ENCODE assay signal across 40 mouse cellular contexts in the genomic region with DNA sequence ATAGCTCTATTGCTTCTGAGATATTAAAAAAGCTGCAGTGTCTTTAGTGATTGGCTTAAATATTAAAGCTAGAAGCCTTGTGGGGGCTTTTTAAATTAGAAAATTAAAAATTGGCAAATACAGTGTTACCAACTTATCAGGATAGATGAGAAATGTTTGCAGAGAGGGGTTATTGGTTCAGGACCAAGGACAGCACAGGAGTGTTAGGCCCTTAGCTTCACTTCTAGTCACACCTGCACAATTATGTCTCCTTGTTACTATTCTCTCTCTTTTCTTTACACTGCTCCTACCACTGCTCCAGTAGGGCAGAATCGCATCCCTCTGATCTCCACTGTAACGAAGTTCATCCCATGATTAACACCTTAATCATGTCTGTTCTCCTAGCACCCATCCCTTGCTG. TPM values are rescaled to one million over a fixed set of nuclear protein-coding genes. Genes with fewer than 3 reads are reported as not detected.
DNase-seq lines count a peak whose midpoint lies in the region; ATAC-seq and TF ChIP-seq lines count a peak whose summit lies in the region.
"Had no signal": no experiment of that assay in that cellular context is flagged by ENCODE, and none has a peak within 500 bp of the region (broad histone marks: within the 10 kb centered on the region; RNA-seq: fewer than 3 reads in every experiment).

No protein-coding gene starts in this region.

- H3K4me2 ChIP-seq in embryonic facial prominence, embryonic 11.5 days (ENCODE audit: low read depth, low read length) = no peak overlapping the region
- no peak overlapping the region for H3K4me2 ChIP-seq in midbrain, postnatal 0 days (ENCODE audit: low read depth, low read length, poor library complexity, severe bottlenecking)
- H3K4me2 ChIP-seq in hindbrain, embryonic 11.5 days (replicated peaks; ENCODE audit: low read depth, low read length) = no peak overlapping the region
- H3K4me2 ChIP-seq: embryonic facial prominence, embryonic 13.5 days; heart, embryonic 11.5 days; hindbrain, embryonic 14.5 days; limb, embryonic 13.5 days; liver, embryonic 12.5 days; midbrain, embryonic 11.5 days; neural tube, embryonic 13.5 days; stomach, embryonic 15.5 days had no signal

- H3K4me3 ChIP-seq in embryonic facial prominence, embryonic 11.5 days (ENCODE audit: low read depth, low read length) = no peak overlapping the region
- no peak overlapping the region for H3K4me3 ChIP-seq in embryonic facial prominence, embryonic 10.5 days
- no peak overlapping the region for H3K4me3 ChIP-seq in midbrain, postnatal 0 days (ENCODE audit: low read depth, low read length)
- H3K4me3 ChIP-seq in hindbrain, embryonic 11.5 days (ENCODE audit: low read depth, low read length) = no peak overlapping the region
- H3K4me3 ChIP-seq: embryonic facial prominence, embryonic 13.5 days; erythroblast, embryonic 14.5 days; limb, embryonic 13.5 days; liver, embryonic 12.5 days; neural tube, embryonic 13.5 days; stomach, embryonic 15.5 days had no signal

- H3K27ac ChIP-seq in embryonic facial prominence, embryonic 11.5 days (replicated peaks; ENCODE audit: low read depth, low read length) = no peak overlapping the region
- H3K27ac ChIP-seq in embryonic facial prominence, embryonic 10.5 days (replicated peaks) = no peak overlapping the region
- H3K27ac ChIP-seq in midbrain, postnatal 0 days (ENCODE audit: low read depth, low read length) = no peak overlapping the region
- no peak overlapping the region for H3K27ac ChIP-seq in hindbrain, embryonic 11.5 days (ENCODE audit: low read depth, low read length)
- H3K27ac ChIP-seq: embryonic facial prominence, embryonic 13.5 days; hindbrain, embryonic 14.5 days; limb, embryonic 13.5 days; liver, embryonic 12.5 days; macrophage; neural tube, embryonic 13.5 days; stomach, embryonic 15.5 days had no signal

- no peak for ATAC-seq in embryonic facial prominence, embryonic 11.5 days (replicated peaks; ENCODE audit: insufficient number of reproducible peaks, low FRiP score, low TSS enrichment, low read depth)
- ATAC-seq in megakaryocyte progenitor cell, adult 5-6 weeks (replicated peaks; ENCODE audit: poor library complexity) = peak; percentile 53; the same call in 1 of the 2 replicates
- ATAC-seq in midbrain, postnatal 0 days (ENCODE audit: low FRiP score) = no peak
- no peak for ATAC-seq in hindbrain, embryonic 11.5 days (ENCODE audit: low FRiP score)
- ATAC-seq: CD4-positive, CD25-positive, alpha-beta regulatory T cell, adult 4 months; forebrain, embryonic 16.5 days; intestine, postnatal 0 days; liver, embryonic 12.5 days; liver, postnatal 0 days; lung, postnatal 0 days; midbrain, embryonic 16.5 days had no signal

- DNase-seq in embryonic facial prominence, embryonic 11.5 days (ENCODE audit: low spot score) = peak; percentile 64
- no peak for DNase-seq in embryonic facial prominence, embryonic 10.5 days (ENCODE audit: low spot score)
- peak; percentile 33 for DNase-seq in 3T3-L1 (ENCODE audit: low read depth, low spot score)
- peak; percentile 32 for DNase-seq in ZHBTc4 (ENCODE audit: low read depth, low spot score)
- DNase-seq in midbrain, postnatal 0 days (ENCODE audit: low spot score) = no peak
- no peak for DNase-seq in heart, adult 9 months (ENCODE audit: low spot score in 2 of 2)
- DNase-seq in hindbrain, embryonic 11.5 days (ENCODE audit: low spot score) = no peak
- DNase-seq: adrenal gland, postnatal 14 days; cerebellum, adult 11 months; cerebellum, adult 9-11 months; heart, postnatal 36 days; kidney, adult 9 months; kidney, postnatal 14 days; liver, postnatal 0 days; thymus, postnatal 14 days had no signal

- H3K9ac ChIP-seq in embryonic facial prominence, embryonic 11.5 days (replicated peaks; ENCODE audit: low read length) = no peak overlapping the region
- H3K9ac ChIP-seq in midbrain, postnatal 0 days (replicated peaks; ENCODE audit: low read length, poor library complexity, severe bottlenecking) = no peak overlapping the region
- H3K9ac ChIP-seq in hindbrain, embryonic 11.5 days (ENCODE audit: low read depth, low read length) = no peak overlapping the region
- H3K9ac ChIP-seq: embryonic facial prominence, embryonic 13.5 days; hindbrain, embryonic 14.5 days; limb, embryonic 13.5 days; liver, embryonic 12.5 days; liver, postnatal 0 days; neural tube, embryonic 13.5 days; stomach, embryonic 15.5 days had no signal

- WGBS in embryonic facial prominence, embryonic 11.5 days = 63% methylated on average over 2 of the region's 2 CpGs
- WGBS in embryonic facial prominence, embryonic 10.5 days = 81% methylated on average over 2 of the region's 2 CpGs
- 92% methylated on average over 2 of the region's 2 CpGs for WGBS in midbrain, postnatal 0 days
- 77% methylated on average over 2 of the region's 2 CpGs for WGBS in hindbrain, embryonic 11.5 days

- no peaks in the 10 kb centered on the region for H3K27me3 ChIP-seq in embryonic facial prominence, embryonic 11.5 days (ENCODE audit: control insufficient read depth, insufficient read depth, low read length)
- no peaks in the 10 kb centered on the region for H3K27me3 ChIP-seq in embryonic facial prominence, embryonic 10.5 days (replicated peaks; ENCODE audit: low read depth, poor library complexity, severe bottlenecking)
- no peaks in the 10 kb centered on the region for H3K27me3 ChIP-seq in midbrain, postnatal 0 days (ENCODE audit: insufficient read depth, low read length)
- H3K27me3 ChIP-seq in hindbrain, embryonic 11.5 days (ENCODE audit: control insufficient read depth, insufficient read depth, low read length) = no peaks in the 10 kb centered on the region
- H3K27me3 ChIP-seq: embryonic facial prominence, embryonic 13.5 days; limb, embryonic 13.5 days; liver, embryonic 12.5 days; neural tube, embryonic 13.5 days; stomach, embryonic 15.5 days had no signal

- no peaks in the 10 kb centered on the region for H3K36me3 ChIP-seq in embryonic facial prominence, embryonic 11.5 days (replicated peaks; ENCODE audit: control insufficient read depth, insufficient read depth, low read depth, low read length)
- no peaks in the 10 kb centered on the region for H3K36me3 ChIP-seq in embryonic facial prominence, embryonic 10.5 days (replicated peaks)
- H3K36me3 ChIP-seq in midbrain, postnatal 0 days (ENCODE audit: insufficient read depth, low read length) = no peaks in the 10 kb centered on the region
- no peaks in the 10 kb centered on the region for H3K36me3 ChIP-seq in hindbrain, embryonic 11.5 days (ENCODE audit: control insufficient read depth, insufficient read depth, low read length)
- H3K36me3 ChIP-seq: embryonic facial prominence, embryonic 13.5 days; limb, embryonic 13.5 days; liver, embryonic 12.5 days; neural tube, embryonic 13.5 days; stomach, embryonic 15.5 days had no signal

- no peaks in the 10 kb centered on the region for H3K9me3 ChIP-seq in embryonic facial prominence, embryonic 11.5 days (replicated peaks; ENCODE audit: control insufficient read depth, low read length)
- no peaks in the 10 kb centered on the region for H3K9me3 ChIP-seq in embryonic facial prominence, embryonic 10.5 days
- no peaks in the 10 kb centered on the region for H3K9me3 ChIP-seq in midbrain, postnatal 0 days (ENCODE audit: low read length)
- no peaks in the 10 kb centered on the region for H3K9me3 ChIP-seq in hindbrain, embryonic 11.5 days (ENCODE audit: control insufficient read depth, low read length)
- H3K9me3 ChIP-seq: embryonic facial prominence, embryonic 13.5 days; limb, embryonic 13.5 days; liver, embryonic 12.5 days; neural tube, embryonic 13.5 days; stomach, embryonic 15.5 days had no signal

- no peaks in the 10 kb centered on the region for H3K4me1 ChIP-seq in embryonic facial prominence, embryonic 11.5 days (ENCODE audit: control insufficient read depth, insufficient read depth, low read length)
- H3K4me1 ChIP-seq in embryonic facial prominence, embryonic 10.5 days = peaks cover 11% of the 10 kb centered on the region
- H3K4me1 ChIP-seq in midbrain, postnatal 0 days (ENCODE audit: insufficient read depth, low read length) = no peaks in the 10 kb centered on the region
- H3K4me1 ChIP-seq in hindbrain, embryonic 11.5 days (replicated peaks; ENCODE audit: control insufficient read depth, insufficient read depth, low read length) = no peaks in the 10 kb centered on the region
- H3K4me1 ChIP-seq: limb, embryonic 13.5 days; liver, embryonic 12.5 days; neural tube, embryonic 13.5 days; stomach, embryonic 15.5 days had no signal

- no peak for TF ChIP-seq CTCF in midbrain, postnatal 0 days (IDR thresholded peaks at IDR 0.05)

RNA-seq across cellular contexts. Expression of gene Poc1b, which starts 11.7 kb away (rescaled TPM):
- polyA plus RNA-seq in embryonic facial prominence, embryonic 11.5 days (2014; fragmentation: Nextera tagmentation; extraction: Ambion mirVana) = 40.0 and 42.0 TPM in 2 replicates
- polyA plus RNA-seq in embryonic facial prominence, embryonic 10.5 days (2016; fragmentation: Nextera tagmentation; extraction: Ambion mirVana) = 32.6 and 33.3 TPM in 2 replicates
- total RNA-seq in megakaryocyte progenitor cell, adult 5-6 weeks (2015) = 32.8 and 41.8 TPM in 2 replicates
- total RNA-seq in megakaryocyte progenitor cell, adult 5-6 weeks (2017) = 10.6 and 12.0 TPM in 2 replicates
- 11.0 and 12.9 TPM in 2 replicates for total RNA-seq in midbrain, postnatal 0 days (2014; rRNA removed)
- 8.2 and 8.9 TPM in 2 replicates for polyA plus RNA-seq in midbrain, postnatal 0 days (2015; fragmentation: Nextera tagmentation; extraction: Ambion mirVana)
- polyA plus RNA-seq in hindbrain, embryonic 11.5 days (2014; fragmentation: Nextera tagmentation; extraction: Ambion mirVana) = 26.5 and 34.1 TPM in 2 replicates

RNA-seq across cellular contexts. Expression of gene Galnt4, which starts 12.8 kb away (rescaled TPM):
- polyA plus RNA-seq in embryonic facial prominence, embryonic 11.5 days (2014; fragmentation: Nextera tagmentation; extraction: Ambion mirVana) = 6.7 and 7.3 TPM in 2 replicates
- polyA plus RNA-seq in embryonic facial prominence, embryonic 10.5 days (2016; fragmentation: Nextera tagmentation; extraction: Ambion mirVana) = 4.1 and 5.4 TPM in 2 replicates
- 8.5 and 10.8 TPM in 2 replicates for total RNA-seq in megakaryocyte progenitor cell, adult 5-6 weeks (2015)
- total RNA-seq in megakaryocyte progenitor cell, adult 5-6 weeks (2017) = 9.9 and 11.8 TPM in 2 replicates
- 4.1 and 4.7 TPM in 2 replicates for total RNA-seq in midbrain, postnatal 0 days (2014; rRNA removed)
- polyA plus RNA-seq in midbrain, postnatal 0 days (2015; fragmentation: Nextera tagmentation; extraction: Ambion mirVana) = 2.4 and 2.5 TPM in 2 replicates
- polyA plus RNA-seq in hindbrain, embryonic 11.5 days (2014; fragmentation: Nextera tagmentation; extraction: Ambion mirVana) = 4.2 and 4.7 TPM in 2 replicates

RNA-seq across cellular contexts. Expression of gene Phxr2, which starts 31.0 kb away (rescaled TPM):
- polyA plus RNA-seq in embryonic facial prominence, embryonic 11.5 days (2014; fragmentation: Nextera tagmentation; extraction: Ambion mirVana) = not detected in 2 replicates
- polyA plus RNA-seq in embryonic facial prominence, embryonic 10.5 days (2016; fragmentation: Nextera tagmentation; extraction: Ambion mirVana) = 0.13 and 0.21 TPM in 2 replicates
- total RNA-seq in megakaryocyte progenitor cell, adult 5-6 weeks (2015) = not detected in 2 replicates
- not detected in 2 replicates for total RNA-seq in megakaryocyte progenitor cell, adult 5-6 weeks (2017)
- not detected in 2 replicates for total RNA-seq in midbrain, postnatal 0 days (2014; rRNA removed)
- polyA plus RNA-seq in midbrain, postnatal 0 days (2015; fragmentation: Nextera tagmentation; extraction: Ambion mirVana) = not detected in 2 replicates
- not detected in 2 replicates for polyA plus RNA-seq in hindbrain, embryonic 11.5 days (2014; fragmentation: Nextera tagmentation; extraction: Ambion mirVana)
- total RNA-seq: adrenal gland, postnatal 14 days; gastrocnemius, adult 8-10 months; heart, postnatal 36 days; layer of hippocampus, adult 18-20 months; layer of hippocampus, postnatal 10 days; left cerebral cortex, adult 18-20 months; left cerebral cortex, postnatal 14 days had no signal
- polyA plus RNA-seq: embryonic facial prominence, embryonic 13.5 days; erythroblast, embryonic 14.5 days; forebrain, embryonic 11.5 days; gonadal fat pad, adult 2 months; heart, embryonic 11.5 days; heart, embryonic 16.5 days; hindbrain, embryonic 14.5 days; intestine, postnatal 0 days; limb, embryonic 13.5 days; liver, embryonic 12.5 days; liver, postnatal 0 days; lung, postnatal 0 days; macrophage; midbrain, embryonic 11.5 days; midbrain, embryonic 16.5 days; neural tube, embryonic 13.5 days; stomach, embryonic 15.5 days; urinary bladder, adult 2 months had no signal

Comparison
In these comparisons a context has a peak if more than half of its experiments do, and no peak if none do; other contexts are left out.
1. DNase-seq: peak in embryonic facial prominence, embryonic 11.5 days (single experiment), 3T3-L1 (single experiment) and ZHBTc4 (single experiment); none in embryonic facial prominence, embryonic 10.5 days (single experiment), midbrain, postnatal 0 days (single experiment), heart, adult 9 months (0 of 2) and hindbrain, embryonic 11.5 days (single experiment).